Mouse (Mus musculus) stomach, embryonic 16.5 days (tissue): ENCODE data around the gene Cd274. TPM values are rescaled to one million over a fixed set of nuclear protein-coding genes. Genes with fewer than 3 reads are reported as not detected.

Source experiments
- ATAC-seq: fragments of 200-750 bp; cut with Nextera tagmentation; 2 replicates; pipeline ENCODE4 v1.8.0; 2017; ENCODE audit warnings: moderate number of reproducible peaks, moderate TSS enrichment; ENCODE audit not compliant: insufficient read depth, low FRiP score
- H3K27ac ChIP-seq: fragments of 300-500 bp; sonication (generic); 2 replicates; pipeline ENCODE4 v1.5.1; 2014; ENCODE audit warnings: low read length
- H3K27me3 ChIP-seq: fragments of 300-500 bp; sonication (generic); 2 replicates; pipeline ENCODE4 v1.6.1; 2014; ENCODE audit warnings: low read length, control low read depth, mixed read lengths; ENCODE audit not compliant: control insufficient read depth, insufficient read depth
- H3K36me3 ChIP-seq: fragments of 300-500 bp; sonication (generic); 2 replicates; pipeline ENCODE4 v1.6.1; 2014; ENCODE audit warnings: low read length; ENCODE audit not compliant: control insufficient read depth, insufficient read depth
- H3K4me1 ChIP-seq: fragments of 300-500 bp; sonication (generic); 2 replicates; pipeline ENCODE4 v1.6.1; 2014; ENCODE audit warnings: low read length, control low read depth, mixed read lengths; ENCODE audit not compliant: control insufficient read depth, insufficient read depth
- H3K4me2 ChIP-seq: fragments of 300-500 bp; sonication (generic); 2 replicates; pipeline ENCODE4 v1.6.1; 2014; ENCODE audit warnings: low read depth, low read length, mixed read lengths
- H3K4me3 ChIP-seq: fragments of 300-500 bp; sonication (generic); replicated peaks from 2 replicates; pipeline ENCODE4 v1.5.1; 2014; ENCODE audit warnings: mild to moderate bottlenecking, low read length
- H3K9ac ChIP-seq: fragments of 300-500 bp; sonication (generic); 2 replicates; pipeline ENCODE4 v1.6.1; 2014; ENCODE audit warnings: low read length
- H3K9me3 ChIP-seq: fragments of 300-500 bp; sonication (generic); replicated peaks from 2 replicates; pipeline ENCODE4 v1.6.1; 2016; ENCODE audit warnings: low read length, control low read depth; ENCODE audit not compliant: control insufficient read depth
- WGBS: fragments of 180-500 bp; shearing (Covaris S2); extraction: QIAGEN DNeasy Blood & Tissue Kit; methylation state at CpG from one replicate; pipeline ENCODE4 v1.1.7; 2014; 5-methylcytosine and 5-hydroxymethylcytosine counted together
- polyA plus RNA-seq: library from polyadenylated mRNA; unstranded; fragments of >200 nt; fragmentation: Nextera tagmentation; extraction: Ambion mirVana; gene quantifications from 2 replicates; pipeline ENCODE4 v1.2.1, GENCODE M21; 2015

Gene Cd274
- polyA plus RNA-seq, 1 experiment from 2014 or later: 0.28 TPM

DNA sequence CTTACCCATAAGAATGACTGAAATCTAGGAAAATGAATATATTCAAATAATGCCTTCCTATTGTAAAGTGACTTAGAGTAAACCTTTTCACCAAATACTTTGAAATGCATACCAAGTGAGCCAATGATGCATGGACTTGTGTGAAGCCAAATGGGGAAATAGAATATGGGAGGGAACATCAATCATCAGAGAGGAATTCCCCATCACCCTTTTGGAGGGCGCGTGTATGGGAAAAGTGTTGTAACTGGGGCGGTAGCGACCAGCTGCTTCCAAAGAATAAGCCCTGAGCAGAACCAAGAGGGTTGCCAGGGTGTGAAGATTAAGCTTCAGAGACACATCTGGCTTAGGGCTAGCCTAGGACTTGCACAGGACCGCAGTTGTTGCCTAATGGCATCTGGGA lies 16.1 kb downstream of the Cd274 start:
- ATAC-seq: no peak
- Histone ChIP-seq H3K4me1 (no peaks in the 10 kb centered on the region), H3K27me3 (no peaks in the 10 kb centered on the region), H3K4me3 (no peak overlapping the region), H3K36me3 (no peaks in the 10 kb centered on the region), H3K27ac (no peak overlapping the region), H3K9ac (no peak overlapping the region), H3K4me2 (no peak overlapping the region), H3K9me3 (no peaks in the 10 kb centered on the region)
- 88% methylated on average over 5 of the region's 5 CpGs for WGBS

DNA sequence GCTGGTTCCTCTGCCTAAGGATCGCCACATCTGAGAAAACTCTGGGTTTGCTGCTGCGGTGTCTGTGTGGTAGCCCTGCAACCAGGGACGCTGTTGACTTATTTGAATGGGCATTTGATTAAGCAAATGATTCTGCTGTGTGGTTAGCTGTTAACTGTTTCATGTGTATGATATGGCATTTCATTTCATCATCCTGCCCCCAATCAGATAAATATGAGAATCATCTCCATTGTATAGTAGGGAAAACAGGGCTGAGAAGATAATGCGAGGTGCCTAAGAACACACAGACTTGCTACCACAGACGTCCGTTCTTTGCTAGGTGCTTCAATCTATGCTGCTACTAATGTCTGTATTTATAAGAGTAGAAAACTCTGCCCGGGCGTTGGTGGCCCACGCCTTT lies 17.2 kb downstream of the Cd274 start:
- no peak overlapping the region for H3K4me3 ChIP-seq
- WGBS: 77% methylated on average over 9 of the region's 9 CpGs
- ATAC-seq: no peak

DNA sequence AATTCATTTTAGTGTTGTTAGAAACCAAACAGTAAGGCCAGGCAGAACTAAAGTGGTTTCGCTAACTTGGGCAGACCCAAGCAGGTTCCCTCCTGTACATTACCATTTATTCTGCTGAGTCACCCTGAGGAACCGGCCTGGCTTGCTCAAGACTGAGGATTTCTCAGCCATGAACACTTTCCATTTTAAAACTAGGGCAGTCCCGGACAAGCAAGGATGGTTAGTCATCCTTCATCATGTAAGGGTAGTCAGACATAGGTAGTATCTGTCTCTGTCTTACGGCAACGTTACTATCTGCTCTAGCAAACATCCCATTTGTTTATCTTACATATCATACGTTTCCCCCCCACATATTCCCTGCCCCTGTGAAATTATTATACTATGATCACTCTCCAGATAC lies 17.7 kb downstream of the Cd274 start:
- H3K9ac ChIP-seq: no peak overlapping the region
- 58% methylated on average over 6 of the region's 6 CpGs for WGBS
- 0 out of 2 replicates have a peak, but pooled peaks have one; percentile 40 for ATAC-seq
- no peak overlapping the region for H3K27ac ChIP-seq
- no peaks in the 10 kb centered on the region for H3K36me3 ChIP-seq
- no peaks in the 10 kb centered on the region for H3K4me1 ChIP-seq
- H3K4me2 ChIP-seq: no peak overlapping the region
- no peak overlapping the region for H3K4me3 ChIP-seq
- no peaks in the 10 kb centered on the region for H3K27me3 ChIP-seq
- no peaks in the 10 kb centered on the region for H3K9me3 ChIP-seq

More for the DNA sequence above, 17.2 kb downstream of the Cd274 start:
- H3K9ac ChIP-seq: no peak overlapping the region
- no peaks in the 10 kb centered on the region for H3K9me3 ChIP-seq
- H3K27ac ChIP-seq: no peak overlapping the region
- no peaks in the 10 kb centered on the region for H3K27me3 ChIP-seq
- no peaks in the 10 kb centered on the region for H3K36me3 ChIP-seq
- no peak overlapping the region for H3K4me2 ChIP-seq
- H3K4me1 ChIP-seq: no peaks in the 10 kb centered on the region

GRCm38 (mm10) chr19:29385822-29386221 lies 18.6 kb downstream of the Cd274 start:
- Histone ChIP-seq H3K9ac (no peak overlapping the region), H3K4me3 (no peak overlapping the region), H3K4me2 (no peak overlapping the region), H3K4me1 (no peaks in the 10 kb centered on the region), H3K9me3 (no peaks in the 10 kb centered on the region), H3K36me3 (no peaks in the 10 kb centered on the region), H3K27ac (no peak overlapping the region), H3K27me3 (no peaks in the 10 kb centered on the region)
- 85% methylated on average over 4 of the region's 4 CpGs for whole genome bisulfite sequencing
- no peak for ATAC-seq

GRCm38 (mm10) chr19:29388818-29389217 lies 21.6 kb downstream of the Cd274 start:
- 93% methylated on average over 1 of the region's 1 CpGs for WGBS
- Histone ChIP-seq H3K36me3 (no peaks in the 10 kb centered on the region), H3K4me2 (no peak overlapping the region), H3K9me3 (no peaks in the 10 kb centered on the region), H3K9ac (no peak overlapping the region), H3K27me3 (no peaks in the 10 kb centered on the region), H3K27ac (no peak overlapping the region), H3K4me3 (no peak overlapping the region), H3K4me1 (no peaks in the 10 kb centered on the region)
- ATAC-seq: no peak

GRCm38 (mm10) chr19:29390483-29390882 lies 23.2 kb downstream of the Cd274 start:
- no peaks in the 10 kb centered on the region for H3K36me3 ChIP-seq
- H3K4me2 ChIP-seq: no peak overlapping the region
- H3K27ac ChIP-seq: no peak overlapping the region
- no peaks in the 10 kb centered on the region for H3K27me3 ChIP-seq
- no peaks in the 10 kb centered on the region for H3K4me1 ChIP-seq
- H3K4me3 ChIP-seq: no peak overlapping the region
- H3K9ac ChIP-seq: no peak overlapping the region
- H3K9me3 ChIP-seq: no peaks in the 10 kb centered on the region
- WGBS: 74% methylated on average over 5 of the region's 5 CpGs
- no peak for ATAC-seq

DNA sequence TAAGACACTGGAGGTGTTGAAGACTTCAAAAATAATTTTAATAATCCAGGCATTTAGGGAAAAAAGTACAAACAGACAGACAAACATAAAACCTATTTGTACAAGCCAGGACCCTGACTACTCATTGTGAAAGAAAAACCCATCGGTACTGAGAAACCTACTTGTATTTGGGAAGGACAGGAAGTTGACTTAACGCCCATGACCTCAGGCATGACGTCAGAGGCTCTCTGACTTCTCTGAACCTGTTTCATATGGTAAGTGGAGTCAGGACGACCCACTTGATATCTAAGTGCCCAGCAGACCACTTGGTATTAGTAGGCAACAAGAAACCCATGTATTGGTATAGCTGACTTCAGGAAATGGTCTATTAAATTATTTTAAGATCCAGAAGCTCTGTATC lies 24.0 kb downstream of the Cd274 start:
- WGBS: 61% methylated on average over 4 of the region's 4 CpGs
- Histone ChIP-seq H3K9ac (no peak overlapping the region), H3K36me3 (no peaks in the 10 kb centered on the region), H3K4me1 (no peaks in the 10 kb centered on the region), H3K27ac (no peak overlapping the region), H3K27me3 (no peaks in the 10 kb centered on the region), H3K4me3 (no peak overlapping the region), H3K4me2 (no peak overlapping the region), H3K9me3 (no peaks in the 10 kb centered on the region)
- no peak for ATAC-seq

GRCm38 (mm10) chr19:29393333-29393732 lies 26.1 kb downstream of the Cd274 start:
- H3K27ac ChIP-seq: no peak overlapping the region
- no peak overlapping the region for H3K9ac ChIP-seq
- no peaks in the 10 kb centered on the region for H3K36me3 ChIP-seq
- H3K4me1 ChIP-seq: no peaks in the 10 kb centered on the region
- H3K9me3 ChIP-seq: 0 out of 2 replicates have a peak, but pooled peaks cover 4% of the 10 kb centered on the region
- ATAC-seq: no peak
- WGBS: 83% methylated on average over 9 of the region's 9 CpGs
- H3K27me3 ChIP-seq: no peaks in the 10 kb centered on the region
- H3K4me3 ChIP-seq: no peak overlapping the region
- H3K4me2 ChIP-seq: no peak overlapping the region

- no peak overlapping the region for H3K4me3 ChIP-seq
- no peak for ATAC-seq
- 0 out of 2 replicates have a peak, but pooled peaks cover 6% of the 10 kb centered on the region for H3K9me3 ChIP-seq
- no peak overlapping the region for H3K27ac ChIP-seq
- no peaks in the 10 kb centered on the region for H3K36me3 ChIP-seq
- H3K9ac ChIP-seq: no peak overlapping the region
- no peak overlapping the region for H3K4me2 ChIP-seq
- no peaks in the 10 kb centered on the region for H3K27me3 ChIP-seq
- WGBS: 90% methylated on average over 2 of the region's 2 CpGs
- H3K4me1 ChIP-seq: no peaks in the 10 kb centered on the region
Observed at GRCm38 (mm10) chr19:29394721-29395120, 27.5 kb downstream of the Cd274 start.

- WGBS: 52% methylated on average over 1 of the region's 1 CpGs
- Histone ChIP-seq H3K9me3 (0 out of 2 replicates have a peak, but pooled peaks cover 6% of the 10 kb centered on the region), H3K27me3 (no peaks in the 10 kb centered on the region), H3K4me2 (no peak overlapping the region), H3K36me3 (no peaks in the 10 kb centered on the region), H3K4me1 (no peaks in the 10 kb centered on the region), H3K4me3 (no peak overlapping the region), H3K9ac (no peak overlapping the region), H3K27ac (no peak overlapping the region)
- no peak for ATAC-seq
Observed at GRCm38 (mm10) chr19:29396353-29396752, 29.1 kb downstream of the Cd274 start.
